Mouse (Mus musculus) common myeloid progenitor, adult 5-6 weeks (primary cell): ENCODE data around the gene B4galt2. TPM values are rescaled to one million over a fixed set of nuclear protein-coding genes. Genes with fewer than 3 reads are reported as not detected.

ENCODE experiments used
- ATAC-seq: replicated peaks from 2 replicates; pipeline ENCODE4 v1.8.0; 2016; ENCODE audit warnings: low read depth, mild to moderate bottlenecking, moderate TSS enrichment, inconsistent platforms; ENCODE audit not compliant: poor library complexity, severe bottlenecking
- total RNA-seq: library from RNA; stranded (forward); fragments of 200-1000, 187-1606 nt; gene quantifications from 2 replicates; pipeline ENCODE4 v1.2.3, GENCODE M21; 2017

Gene B4galt2
- total RNA-seq, 1 experiment from 2014 or later = not detected

DNA sequence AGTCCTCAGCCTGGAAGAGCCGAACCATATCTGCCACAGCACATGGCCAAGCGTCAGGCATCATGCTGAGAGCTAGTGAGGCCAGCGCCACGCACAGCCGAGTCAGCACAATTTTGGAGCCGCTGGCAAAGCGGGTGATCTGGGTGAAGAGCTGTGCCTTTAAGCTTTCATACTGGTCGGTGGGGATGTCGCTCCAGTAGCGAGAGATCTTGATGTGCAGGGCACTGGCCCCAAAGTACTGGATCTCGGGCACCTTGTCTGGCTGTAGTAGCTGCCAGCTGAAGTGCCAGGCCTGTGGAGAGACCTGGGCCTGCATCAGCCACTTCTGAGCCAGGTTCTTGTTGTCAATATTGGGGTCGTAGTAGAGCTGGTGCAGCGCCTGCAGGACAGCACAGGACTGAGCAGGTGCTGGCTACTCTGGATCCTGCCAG, 28.9 kb upstream of the B4galt2 start:
- ATAC-seq = no peak

DNA sequence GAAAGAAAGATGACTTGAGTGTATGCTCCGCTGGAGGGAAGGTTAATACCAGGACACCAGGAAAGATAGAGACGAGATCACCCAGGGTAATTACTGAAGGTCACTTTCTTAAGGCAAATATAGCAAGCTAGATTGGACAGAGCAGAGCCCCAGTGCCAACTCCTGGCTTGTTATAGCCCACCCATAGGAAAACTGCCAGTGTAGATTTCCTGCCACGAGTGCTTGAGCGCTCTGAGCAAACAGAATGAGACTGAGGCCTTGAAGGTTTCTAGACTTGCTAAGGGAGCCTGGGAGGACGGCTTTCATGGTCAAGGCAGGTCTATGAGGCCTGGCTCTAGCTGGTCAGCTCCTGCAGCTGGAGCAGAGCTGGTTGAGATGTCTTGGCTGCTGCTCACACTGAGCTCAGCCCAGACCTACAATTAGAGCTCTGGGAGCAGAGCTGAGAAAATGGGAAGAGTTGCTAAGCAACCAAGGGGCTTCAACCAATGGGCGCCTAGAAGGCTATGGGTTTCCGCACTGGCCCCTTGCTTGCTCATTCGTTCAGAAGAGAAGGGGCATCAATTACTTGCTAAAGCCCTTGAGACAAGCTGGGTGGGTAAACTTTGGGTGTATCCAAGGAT, 25.7 kb upstream of the B4galt2 start:
- ATAC-seq = no peak

DNA sequence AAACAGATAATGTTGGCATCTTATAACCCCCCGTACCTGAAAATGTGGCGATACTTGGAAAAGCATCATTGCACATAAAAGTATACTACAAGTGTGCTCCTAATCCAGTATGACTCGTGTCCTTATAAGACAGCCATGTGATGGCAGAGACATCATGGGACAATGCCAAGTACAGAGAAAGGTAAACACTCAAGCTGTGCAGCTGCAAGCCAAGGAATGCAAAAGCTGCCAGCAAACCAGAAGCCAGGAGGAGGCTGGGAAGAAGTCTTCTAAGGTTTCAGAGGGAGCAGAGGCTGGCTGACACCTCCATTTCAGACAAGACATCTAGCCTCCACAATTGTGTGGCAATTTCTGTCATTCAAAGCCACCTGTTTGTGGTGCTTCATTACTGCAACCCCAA, 22.9 kb upstream of the B4galt2 start:
- no peak for ATAC-seq

DNA sequence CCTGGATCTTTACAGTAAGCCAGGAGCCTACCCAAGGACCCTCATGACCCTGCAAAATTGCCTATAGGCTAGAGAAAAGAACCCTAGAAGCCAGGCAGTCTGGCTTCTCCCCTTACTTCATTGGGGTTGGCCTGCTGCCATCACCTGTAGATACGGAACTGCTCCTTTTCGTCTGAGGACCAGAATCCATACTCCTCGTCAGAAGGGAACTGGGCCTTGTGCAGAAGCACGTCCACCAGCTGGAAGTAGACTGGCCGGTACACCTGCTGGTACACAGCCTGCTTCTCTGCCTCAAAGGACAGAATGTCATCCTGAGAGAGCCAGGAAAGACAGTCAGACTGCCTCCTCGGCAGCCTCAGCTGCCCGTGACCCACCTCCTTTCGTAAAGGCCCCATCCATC, 21.5 kb upstream of the B4galt2 start:
- no peak for ATAC-seq

DNA sequence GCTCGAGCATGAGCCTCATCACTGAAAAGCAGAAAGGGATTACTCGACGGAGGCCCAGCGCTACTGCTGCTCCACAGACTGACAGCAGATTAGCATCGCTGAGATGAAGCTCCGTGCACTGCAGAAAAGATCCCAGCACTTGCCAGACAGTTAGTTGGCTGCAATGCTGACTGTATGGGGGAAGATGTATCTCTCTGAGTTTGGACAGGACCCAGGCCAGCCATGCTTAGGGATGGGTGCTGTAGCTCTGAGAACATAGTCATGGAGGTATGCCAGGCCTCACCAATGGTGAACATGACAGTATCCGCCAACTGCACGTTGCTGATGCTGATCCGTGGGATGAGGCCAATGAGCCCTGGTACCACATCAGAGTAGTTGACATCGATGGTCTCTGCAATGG, 20.8 kb upstream of the B4galt2 start:
- no peak for ATAC-seq

DNA sequence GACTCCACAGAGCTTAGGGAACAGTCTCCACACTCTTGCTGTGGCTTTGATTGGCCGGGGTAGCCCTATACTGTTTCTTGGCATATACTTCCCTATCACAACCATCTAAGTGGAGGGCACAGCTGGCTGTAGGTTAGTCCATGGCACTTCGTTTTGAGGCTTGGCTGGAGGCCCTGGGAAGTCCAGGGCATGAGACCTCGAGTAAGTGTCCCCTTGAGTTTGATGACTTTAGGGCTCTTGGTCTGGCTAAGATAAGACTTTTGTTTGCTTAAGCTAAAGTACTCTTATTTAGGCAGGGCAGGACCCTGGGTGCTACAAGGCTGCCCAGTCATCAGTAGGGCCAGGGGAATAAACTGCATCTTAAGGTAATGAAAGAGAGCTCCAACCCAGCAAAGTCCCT, 14.8 kb upstream of the B4galt2 start:
- no peak for ATAC-seq

DNA sequence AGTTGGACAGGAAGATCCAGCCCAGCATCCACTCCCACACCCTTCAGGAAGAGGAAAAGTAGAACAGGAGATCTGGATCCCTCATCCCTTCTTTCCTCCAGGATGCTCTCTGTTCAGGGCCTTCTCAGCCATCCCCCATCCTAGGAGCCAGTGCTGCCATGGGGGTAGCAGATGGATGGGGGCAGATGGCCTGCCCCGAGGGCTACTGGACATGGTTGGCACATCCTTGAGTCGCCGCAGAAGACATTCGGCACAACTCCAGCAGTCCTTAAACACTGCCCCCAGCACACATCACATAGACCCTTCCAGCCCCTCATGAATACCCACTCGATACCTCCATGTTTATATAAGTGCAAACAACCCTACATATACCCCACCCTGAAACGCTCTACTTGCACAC, 12.7 kb upstream of the B4galt2 start:
- no peak for ATAC-seq

DNA sequence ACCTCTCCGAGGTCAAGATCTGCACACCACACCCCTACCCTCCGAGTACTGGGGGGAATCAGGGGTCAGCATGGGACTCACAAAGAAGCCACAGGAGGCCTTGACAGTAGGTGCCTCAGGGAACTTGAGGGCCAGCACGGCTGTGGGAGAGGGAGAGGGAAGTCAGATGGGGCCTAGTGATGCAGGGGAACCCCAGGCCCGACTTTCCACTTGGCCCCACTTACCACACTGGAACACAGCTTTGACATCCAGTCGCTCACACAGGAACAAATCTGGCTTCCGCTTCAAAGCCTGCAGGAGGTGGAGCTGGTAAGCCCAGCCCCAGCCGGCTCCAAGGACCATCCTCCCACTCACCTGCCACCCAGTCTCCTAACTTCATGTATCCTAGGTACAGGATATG, 12.1 kb upstream of the B4galt2 start:
- no peak for ATAC-seq

DNA sequence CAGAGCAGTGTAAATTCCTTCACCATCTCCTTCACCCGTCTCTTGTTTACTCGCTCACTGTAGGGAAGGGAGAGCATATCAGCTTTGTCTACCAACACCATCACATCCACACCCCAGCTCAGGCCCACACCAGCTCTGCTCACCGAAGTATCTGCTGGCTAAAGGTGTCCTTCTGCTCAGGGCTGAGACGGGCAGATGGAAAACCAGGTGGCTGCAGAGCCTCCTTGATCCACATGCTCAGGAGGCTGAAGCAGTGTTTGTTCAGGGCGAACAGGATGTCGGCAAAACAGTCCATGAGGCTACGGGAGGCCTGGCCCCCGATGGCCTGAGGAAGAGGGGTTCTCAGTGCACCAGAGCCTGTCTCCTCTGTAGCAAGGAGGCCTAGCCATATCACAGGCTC, 11.3 kb upstream of the B4galt2 start:
- ATAC-seq = no peak

DNA sequence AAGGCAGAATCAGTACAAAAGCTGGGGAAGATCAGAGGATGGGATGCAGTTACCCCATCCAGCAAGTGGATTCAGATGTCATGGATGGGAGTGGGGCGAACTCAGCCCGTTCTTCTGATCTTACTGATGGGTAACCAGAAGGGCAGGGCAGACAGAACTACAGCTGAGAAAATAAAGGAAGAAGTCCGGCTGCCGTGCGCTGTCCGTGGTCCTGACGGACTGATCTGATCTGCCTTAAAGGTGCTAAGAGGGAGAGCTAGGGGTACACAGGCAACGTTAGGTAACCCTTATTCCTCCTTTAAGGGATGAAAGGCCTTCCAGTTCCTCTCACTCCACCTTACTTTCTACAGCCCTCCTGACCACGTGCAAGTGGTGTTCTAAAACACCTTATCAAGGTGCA, 10.1 kb upstream of the B4galt2 start:
- peak; percentile 49 for ATAC-seq

DNA sequence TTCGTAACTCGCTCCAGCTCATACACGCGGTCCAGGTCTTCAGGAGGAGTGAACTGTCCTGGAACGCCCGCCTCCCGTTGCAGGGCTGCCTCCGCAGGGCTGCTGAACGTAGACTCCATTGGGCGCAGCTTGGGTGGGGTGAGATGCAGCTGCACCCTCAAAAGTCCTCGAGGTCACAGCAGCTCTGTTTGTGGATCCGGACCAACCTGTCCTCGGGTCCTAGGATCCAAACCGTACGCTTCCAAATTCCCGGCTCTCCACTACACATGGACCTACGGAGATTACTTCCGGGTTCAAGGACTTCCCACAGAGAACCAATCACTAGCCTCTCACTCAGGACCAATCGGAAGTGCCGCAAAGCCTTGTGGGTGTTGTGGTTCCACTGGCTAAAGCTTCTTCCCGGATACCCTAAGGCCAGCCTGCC, 8.5 kb upstream of the B4galt2 start, which contains the start of gene Dph2:
TSS of gene Dph2 (minus strand) at position 295 of the 424 bp plus-strand sequence.
- ATAC-seq = peak; percentile 93

DNA sequence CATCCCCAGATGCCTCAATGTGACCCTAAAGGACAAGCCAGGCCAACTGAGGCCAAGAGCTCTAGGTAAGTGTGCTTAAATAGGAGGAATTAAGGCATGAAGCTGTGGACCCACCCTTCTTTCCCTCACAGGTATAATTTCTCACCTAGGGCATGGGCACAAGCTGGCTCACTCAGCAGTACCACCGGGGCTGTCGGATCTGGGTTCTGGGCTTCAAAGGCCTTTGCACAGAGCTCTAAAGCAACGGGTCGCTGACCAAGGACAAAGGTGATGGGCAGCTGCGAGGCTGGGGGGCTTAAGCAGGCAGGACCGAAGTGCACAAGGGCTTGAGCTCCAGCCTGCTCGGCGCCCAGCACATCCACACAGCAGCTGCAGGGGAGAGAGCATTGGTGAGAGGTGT, 7.5 kb upstream of the B4galt2 start:
- ATAC-seq = no peak

DNA sequence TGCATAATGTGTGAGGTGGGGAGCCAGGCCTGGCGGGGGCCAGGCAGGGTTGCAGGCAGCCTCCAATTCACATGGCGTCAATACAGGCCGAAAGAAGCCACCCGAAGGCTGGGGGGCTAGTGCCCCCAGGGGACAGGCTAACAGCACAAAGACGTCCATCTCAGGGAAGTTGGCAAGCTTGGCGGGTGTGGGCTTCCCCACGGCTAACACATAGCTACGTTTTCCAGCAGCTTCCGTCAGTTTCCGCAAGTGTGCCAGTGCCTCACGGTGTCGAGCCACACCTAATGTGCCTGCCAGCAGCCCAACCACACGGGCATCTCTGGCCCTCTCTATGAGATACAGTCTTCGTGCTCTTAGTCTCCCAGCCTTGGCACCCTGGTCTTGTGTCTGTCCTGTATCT, 6.7 kb upstream of the B4galt2 start:
- ATAC-seq = no peak

DNA sequence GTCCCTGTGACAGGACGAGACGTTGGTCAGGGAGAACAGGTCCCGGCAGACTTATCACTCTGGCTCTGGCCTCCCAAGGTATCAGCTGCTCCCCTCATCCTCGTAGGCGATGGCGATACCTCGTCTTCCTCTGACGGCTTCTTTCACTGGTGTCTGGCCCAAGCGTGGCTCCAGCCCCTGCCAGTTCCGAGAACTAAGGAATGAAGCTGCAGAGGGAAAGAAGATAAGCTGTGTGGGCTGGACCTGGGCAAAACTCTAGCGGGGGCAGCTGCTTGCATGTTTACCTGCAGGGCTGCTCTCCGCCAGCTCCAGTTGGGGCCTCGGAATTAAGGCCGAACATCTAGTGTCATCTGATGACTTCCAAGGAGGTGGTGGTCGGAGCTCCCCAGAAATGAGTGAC, 6.2 kb upstream of the B4galt2 start:
- no peak for ATAC-seq

DNA sequence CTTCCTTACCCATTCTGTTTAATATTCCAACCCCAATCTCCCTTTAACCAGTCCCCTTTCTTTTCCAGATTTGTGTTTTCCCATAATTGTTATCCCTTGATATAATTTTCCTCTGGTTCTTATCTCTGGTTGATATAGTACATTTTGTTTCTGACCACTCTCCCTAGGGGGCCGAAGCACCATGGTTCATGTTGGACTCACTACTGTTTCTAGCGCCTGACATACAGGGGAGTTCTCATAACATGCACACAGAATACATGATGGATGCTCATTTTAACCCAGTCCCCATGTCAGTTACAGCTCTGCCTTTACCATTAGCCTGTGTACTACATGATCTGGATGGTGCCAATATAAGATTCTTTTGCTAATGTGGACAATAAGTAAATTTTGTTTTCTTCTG, 4.6 kb upstream of the B4galt2 start:
- ATAC-seq = no peak

DNA sequence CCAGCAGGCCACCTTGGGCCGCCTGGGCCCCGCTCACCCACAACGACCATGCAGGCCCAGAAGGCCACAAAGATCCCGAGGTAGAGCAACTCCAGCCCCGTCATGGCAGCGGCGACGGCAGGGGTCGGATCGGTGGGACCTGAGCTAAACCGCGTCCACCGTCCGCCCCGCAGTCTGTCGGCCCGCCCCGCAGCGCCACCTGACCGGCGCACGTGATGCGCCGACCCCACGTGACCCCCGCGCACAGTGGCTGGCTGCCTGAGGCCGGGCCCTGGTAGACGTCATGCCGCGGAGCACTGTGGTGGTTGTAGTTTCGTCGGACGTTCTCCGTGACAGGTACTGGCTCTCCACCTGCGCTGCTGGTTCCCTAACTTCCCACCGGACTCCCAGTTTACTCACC, 3.8 kb upstream of the B4galt2 start, which contains the start of gene Atp6v0b:
TSS of gene Atp6v0b (minus strand) at position 201 of the 400 bp plus-strand sequence.
- peak; percentile 71 for ATAC-seq

DNA sequence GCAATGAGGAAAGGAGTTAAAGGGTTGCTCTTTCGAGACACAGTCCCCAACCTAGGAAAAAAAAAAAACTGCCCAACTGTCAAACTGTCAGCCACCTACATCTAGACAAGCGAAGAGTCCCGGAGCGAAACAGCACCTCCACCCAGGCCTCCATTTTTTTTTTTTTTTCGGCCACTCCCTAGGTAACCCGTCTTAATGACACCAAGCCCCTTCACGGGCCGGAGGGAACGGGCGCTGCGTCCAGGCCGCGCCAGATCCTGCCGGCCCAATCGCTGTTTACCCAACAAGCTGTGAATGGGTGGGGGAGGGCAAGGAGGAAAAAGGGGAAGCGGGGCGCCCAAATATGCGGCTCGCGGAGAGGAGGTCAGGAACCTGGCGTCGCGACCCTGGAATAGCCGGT, 3.4 kb upstream of the B4galt2 start:
- peak; percentile 27; the same call in 1 of the 2 replicates for ATAC-seq

DNA sequence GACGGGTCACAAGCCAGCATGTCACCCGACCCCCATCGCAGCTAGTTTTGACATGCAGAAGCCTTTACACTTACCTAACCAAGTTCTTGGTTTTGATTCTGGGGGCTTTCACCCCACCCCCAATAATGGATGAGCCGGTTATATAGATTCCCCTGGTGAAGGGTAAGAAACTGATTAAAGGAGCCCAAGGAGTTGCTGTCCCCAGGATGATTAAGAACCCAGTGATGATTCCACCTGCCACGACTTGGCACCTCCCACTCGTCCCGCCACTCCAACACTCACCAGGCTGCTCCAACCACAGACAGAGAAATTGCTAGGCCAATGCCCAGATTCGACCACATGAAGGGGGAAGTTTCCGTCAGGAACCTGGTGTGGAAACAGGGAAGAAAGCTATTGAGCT, 2.7 kb upstream of the B4galt2 start:
- no peak for ATAC-seq

DNA sequence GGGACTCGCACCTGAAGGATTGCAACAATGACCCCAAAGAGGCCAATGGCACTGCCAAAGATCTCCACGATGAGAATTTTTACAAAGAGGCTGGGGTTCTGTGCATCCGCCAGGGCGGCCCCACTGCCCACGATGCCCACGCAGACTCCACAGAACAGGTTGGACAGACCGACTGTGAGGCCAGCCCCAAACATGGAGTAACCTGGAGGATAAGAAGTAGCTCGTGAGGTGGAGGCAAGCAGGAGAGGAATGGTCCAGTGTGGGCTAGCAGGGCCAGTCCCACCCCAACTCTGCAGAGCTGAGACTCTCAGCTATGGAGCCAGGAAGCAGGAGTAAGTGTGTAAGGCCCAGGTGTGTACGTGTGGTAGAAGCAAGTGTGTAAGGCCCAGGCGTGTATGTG, 1.8 kb upstream of the B4galt2 start:
- ATAC-seq = no peak

DNA sequence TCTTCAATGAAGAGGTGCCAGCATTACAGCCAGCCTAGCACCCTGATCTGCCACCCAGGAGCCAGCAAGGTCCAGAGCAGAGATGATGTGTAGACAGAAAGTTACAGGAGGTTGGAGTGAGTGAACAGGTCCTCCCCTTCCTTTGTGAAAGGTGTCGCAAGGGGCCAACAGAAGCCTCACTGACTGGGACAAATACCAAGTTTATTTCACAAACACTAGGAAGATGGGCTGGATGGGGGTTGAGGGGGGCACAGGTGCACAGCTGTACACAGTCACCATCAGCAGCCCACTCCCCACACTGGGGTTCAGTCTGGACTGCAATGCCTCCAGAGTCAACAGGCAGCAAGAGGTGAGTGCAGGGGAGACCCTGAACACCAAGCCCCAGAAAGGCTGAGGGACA, 859 bp upstream of the B4galt2 start:
- ATAC-seq = no peak

DNA sequence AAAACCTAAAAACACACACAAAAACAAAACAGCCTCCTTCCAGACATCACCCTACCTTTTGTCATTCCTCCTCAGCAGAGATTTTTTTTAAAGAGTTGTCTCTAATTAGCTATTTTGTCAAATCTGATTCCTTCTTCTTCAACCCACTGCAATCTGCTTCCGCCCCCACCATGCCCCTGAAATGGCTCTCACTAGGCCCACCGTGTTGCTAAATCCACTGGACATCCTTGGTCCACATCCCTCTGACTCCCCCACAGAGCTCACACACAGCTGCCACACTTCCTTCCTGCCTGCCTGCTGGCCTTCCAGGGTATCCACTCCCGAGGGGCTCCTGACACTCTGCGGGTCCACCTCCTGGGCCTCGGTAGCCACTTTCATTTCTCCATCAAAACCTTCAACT, 4.6 kb downstream of the B4galt2 start:
- ATAC-seq = no peak

DNA sequence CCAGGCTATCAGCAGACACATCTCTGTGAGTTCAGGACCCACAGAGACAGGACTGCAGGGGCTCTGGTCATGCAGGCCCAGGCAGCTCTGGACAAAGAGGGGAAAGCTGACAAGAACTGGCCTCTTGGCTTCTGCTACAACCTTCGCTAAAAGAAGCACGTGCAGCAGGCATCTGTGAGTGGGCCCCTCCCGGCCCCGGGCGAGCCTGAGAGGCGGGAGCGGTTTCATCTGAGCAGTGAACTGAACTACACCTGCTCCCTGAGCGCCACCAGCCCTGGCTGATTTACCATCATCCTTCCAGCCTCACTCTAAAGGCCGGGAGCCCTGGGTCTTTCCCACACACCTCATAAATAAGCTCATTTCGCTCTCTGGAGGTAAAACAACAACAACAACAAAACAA, 5.0 kb downstream of the B4galt2 start:
- ATAC-seq = no peak
